Mouse (Mus musculus) liver, postnatal 0 days (tissue): Measurements from ENCODE around the gene Fam186a.

Experiments
- CTCF ChIP-seq: sonication (generic); IDR thresholded peaks from 2 replicates; pipeline ENCODE4 v1.5.1; 2016; ENCODE audit warnings: antibody characterized with exemption, low read depth
- EP300 ChIP-seq: IDR thresholded peaks from 2 replicates; pipeline ENCODE4 v1.6.1; 2016; ENCODE audit warnings: antibody characterized with exemption, low read depth, mild to moderate bottlenecking

GRCm38 (mm10) chr15:99997114-99997804 lies 30.4 kb upstream of the Fam186a start:
- TF ChIP-seq EP300 (no peak), CTCF (no peak)
